Mouse (Mus musculus) CH12.LX (cell line): ENCODE data around the gene Fam117a. TPM values are rescaled to one million over a fixed set of nuclear protein-coding genes. Genes with fewer than 3 reads are reported as not detected.

Experiments used
- DNase-seq: peaks from one replicate; pipeline ENCODE4 v3.0.0-alpha.2; 2013; ENCODE audit errors: extremely low read depth
- H3K27ac ChIP-seq: 2 replicates; pipeline ENCODE4 v1.5.1; 2012; ENCODE audit warnings: low read depth, mild to moderate bottlenecking, control low read depth, moderate library complexity; ENCODE audit not compliant: insufficient read depth
- H3K27me3 ChIP-seq: replicated peaks from 2 replicates; pipeline ENCODE3; 2012; ENCODE audit warnings: inconsistent platforms
- H3K36me3 ChIP-seq, 2 experiments: replicated peaks in 1 of 2; 2 replicates each; pipeline versions ENCODE3 to v1.6.1; 2012; ENCODE audit warnings: inconsistent platforms in 1 of 2, low read length in 1 of 2, mild to moderate bottlenecking in 1 of 2, mixed read lengths in 1 of 2, moderate library complexity in 1 of 2; ENCODE audit not compliant: control insufficient read depth in 1 of 2, insufficient read depth in 1 of 2
- H3K4me1 ChIP-seq, 2 experiments: 2 replicates each; pipeline ENCODE4 v1.6.1; 2012; ENCODE audit warnings: inconsistent platforms in 1 of 2, moderate library complexity in 1 of 2; ENCODE audit not compliant: insufficient read depth in 2 of 2, control insufficient read depth in 1 of 2
- H3K4me2 ChIP-seq: 2 replicates; pipeline ENCODE4 v1.6.1; 2012; ENCODE audit warnings: low read depth, mild to moderate bottlenecking, control low read depth; ENCODE audit not compliant: poor library complexity, insufficient read depth, severe bottlenecking
- H3K4me3 ChIP-seq, 3 experiments: fragments of 150-350 bp in 1 of 3; sonication (generic) in 1 of 3; replicated peaks in 1 of 3; 2 replicates each; pipeline versions ENCODE3 to v1.5.1; 2011 to 2012; ENCODE audit warnings: low read depth in 2 of 3, low read length in 2 of 3, mild to moderate bottlenecking in 2 of 3, moderate library complexity in 2 of 3, control low read depth in 1 of 3, improper control_type of control experiment in 1 of 3, inconsistent platforms in 1 of 3, mixed read lengths in 1 of 3; ENCODE audit not compliant: poor library complexity in 1 of 3
- H3K79me2 ChIP-seq: replicated peaks from 2 replicates; pipeline ENCODE4 v1.6.1; 2012; ENCODE audit warnings: mild to moderate bottlenecking, moderate library complexity; ENCODE audit not compliant: control insufficient read depth, poor library complexity, insufficient read depth, severe bottlenecking; ENCODE audit errors: extremely low read depth
- H3K9ac ChIP-seq: 2 replicates; pipeline ENCODE4 v1.6.1; 2012; ENCODE audit warnings: low read depth, mild to moderate bottlenecking, control low read depth, moderate library complexity; ENCODE audit not compliant: insufficient read depth
- H3K9me3 ChIP-seq: replicated peaks from 2 replicates; pipeline ENCODE3; 2012; ENCODE audit warnings: low read length, inconsistent platforms, mixed read lengths
- BHLHE40 ChIP-seq: IDR thresholded peaks from 2 replicates; pipeline ENCODE4 v1.6.1; 2011; ENCODE audit warnings: mild to moderate bottlenecking, low read depth, low read length, improper control_type of control experiment
- CHD1 ChIP-seq: IDR thresholded peaks from 2 replicates; pipeline ENCODE4 v1.6.1; 2012; ENCODE audit warnings: low read depth, low read length, improper control_type of control experiment, inconsistent platforms
- CHD2 ChIP-seq: IDR thresholded peaks from 2 replicates; pipeline ENCODE4 v1.6.1; 2011; ENCODE audit warnings: low read length, improper control_type of control experiment
- CTCF ChIP-seq, 2 experiments: IDR thresholded peaks in 1 of 2; conservative IDR thresholded peaks in 1 of 2; 2 replicates each; pipeline ENCODE4 v1.5.1; 2011 to 2012; ENCODE audit warnings: low read depth in 2 of 2, low read length in 2 of 2, improper control_type of control experiment in 1 of 2, inconsistent platforms in 1 of 2, mild to moderate bottlenecking in 1 of 2, moderate library complexity in 1 of 2
- E2F4 ChIP-seq: IDR thresholded peaks from 2 replicates; pipeline ENCODE4 v1.6.1; 2011; ENCODE audit warnings: low read depth, low read length, improper control_type of control experiment; ENCODE audit not compliant: insufficient replicate concordance
- ELF1 ChIP-seq: IDR thresholded peaks from 2 replicates; pipeline ENCODE4 v1.6.1; 2014; ENCODE audit warnings: low read depth, mild to moderate bottlenecking, inconsistent platforms, low read length, improper control_type of control experiment
- EP300 ChIP-seq: IDR thresholded peaks from 2 replicates; pipeline ENCODE4 v1.6.1; 2011; ENCODE audit warnings: low read length, improper control_type of control experiment
- ETS1 ChIP-seq: conservative IDR thresholded peaks from 2 replicates; pipeline ENCODE4 v1.6.1; 2012; ENCODE audit warnings: low read depth, mild to moderate bottlenecking, inconsistent platforms, low read length, improper control_type of control experiment, moderate library complexity
- GABPA ChIP-seq: IDR thresholded peaks from 2 replicates; pipeline ENCODE4 v1.6.1; 2012; ENCODE audit warnings: low read depth, low read length, improper control_type of control experiment, inconsistent platforms; ENCODE audit not compliant: insufficient replicate concordance
- HCFC1 ChIP-seq: IDR thresholded peaks from 2 replicates; pipeline ENCODE4 v1.6.1; 2012; ENCODE audit warnings: low read depth, mild to moderate bottlenecking, inconsistent platforms, low read length, improper control_type of control experiment
- IRF4 ChIP-seq: IDR thresholded peaks from 2 replicates; pipeline ENCODE4 v1.6.1; 2014; ENCODE audit warnings: low read depth, mild to moderate bottlenecking, inconsistent platforms, low read length, improper control_type of control experiment
- JUN ChIP-seq: IDR thresholded peaks from 2 replicates; pipeline ENCODE4 v1.6.1; 2011; ENCODE audit warnings: low read depth, mild to moderate bottlenecking, low read length, improper control_type of control experiment, moderate library complexity; ENCODE audit not compliant: insufficient read depth
- JUND ChIP-seq: conservative IDR thresholded peaks from 2 replicates; pipeline ENCODE4 v1.6.1; 2011; ENCODE audit warnings: low read depth, low read length, improper control_type of control experiment
- KAT2A ChIP-seq: IDR thresholded peaks from 2 replicates; pipeline ENCODE4 v1.6.1; 2012; ENCODE audit warnings: low read length, improper control_type of control experiment, inconsistent platforms; ENCODE audit not compliant: insufficient replicate concordance
- MAFK ChIP-seq: IDR thresholded peaks from 2 replicates; pipeline ENCODE4 v1.6.1; 2011; ENCODE audit warnings: low read length, improper control_type of control experiment; ENCODE audit not compliant: insufficient replicate concordance
- MAX ChIP-seq: IDR thresholded peaks from 2 replicates; pipeline ENCODE4 v1.6.1; 2011; ENCODE audit warnings: low read length, improper control_type of control experiment
- MAZ ChIP-seq: IDR thresholded peaks from 2 replicates; pipeline ENCODE4 v1.6.1; 2012; ENCODE audit warnings: low read depth, mild to moderate bottlenecking, inconsistent platforms, low read length, improper control_type of control experiment, moderate library complexity
- MEF2A ChIP-seq: IDR thresholded peaks from 2 replicates; pipeline ENCODE4 v1.6.1; 2014; ENCODE audit warnings: low read depth, mild to moderate bottlenecking, inconsistent platforms, low read length, improper control_type of control experiment, borderline replicate concordance
- MXI1 ChIP-seq: IDR thresholded peaks from 2 replicates; pipeline ENCODE4 v1.6.1; 2011; ENCODE audit warnings: mild to moderate bottlenecking, low read depth, low read length, improper control_type of control experiment
- MYC ChIP-seq: IDR thresholded peaks from 2 replicates; pipeline ENCODE4 v1.6.1; 2011; ENCODE audit warnings: low read depth, mild to moderate bottlenecking, improper control_type of control experiment, low read length
- NELFE ChIP-seq: IDR thresholded peaks from 2 replicates; pipeline ENCODE4 v1.6.1; 2011; ENCODE audit warnings: low read depth, low read length, improper control_type of control experiment
- NRF1 ChIP-seq: IDR thresholded peaks from 2 replicates; pipeline ENCODE4 v1.6.1; 2014; ENCODE audit warnings: low read depth, mild to moderate bottlenecking, inconsistent platforms, low read length, improper control_type of control experiment, moderate library complexity
- PAX5 ChIP-seq: IDR thresholded peaks from 2 replicates; pipeline ENCODE4 v1.6.1; 2012; ENCODE audit warnings: low read length, inconsistent platforms, mixed read lengths
- POLR2A ChIP-seq: IDR thresholded peaks from 2 replicates; pipeline ENCODE4 v1.6.1; 2011; ENCODE audit warnings: low read depth, mild to moderate bottlenecking, improper control_type of control experiment, low read length
- POLR2AphosphoS2 ChIP-seq: IDR thresholded peaks from 2 replicates; pipeline ENCODE4 v1.6.1; 2011; ENCODE audit warnings: low read depth, low read length, improper control_type of control experiment
- RAD21 ChIP-seq: IDR thresholded peaks from 2 replicates; pipeline ENCODE4 v1.6.1; 2011; ENCODE audit warnings: low read depth, mild to moderate bottlenecking, low read length, improper control_type of control experiment, moderate library complexity
- RCOR1 ChIP-seq: conservative IDR thresholded peaks from 2 replicates; pipeline ENCODE4 v1.6.1; 2012; ENCODE audit warnings: low read depth, mild to moderate bottlenecking, inconsistent platforms, low read length, improper control_type of control experiment
- SIN3A ChIP-seq: IDR thresholded peaks from 2 replicates; pipeline ENCODE4 v1.6.1; 2012; ENCODE audit warnings: low read length, improper control_type of control experiment, inconsistent platforms
- SMC3 ChIP-seq: IDR thresholded peaks from 2 replicates; pipeline ENCODE4 v1.6.1; 2011; ENCODE audit warnings: low read depth, low read length, improper control_type of control experiment
- TBP ChIP-seq: conservative IDR thresholded peaks from 2 replicates; pipeline ENCODE4 v1.6.1; 2011; ENCODE audit warnings: low read depth, low read length, improper control_type of control experiment
- TCF12 ChIP-seq: IDR thresholded peaks from 2 replicates; pipeline ENCODE4 v1.6.1; 2014; ENCODE audit warnings: low read depth, mild to moderate bottlenecking, inconsistent platforms, low read length, improper control_type of control experiment
- UBTF ChIP-seq: IDR thresholded peaks from 2 replicates; pipeline ENCODE4 v1.6.1; 2012; ENCODE audit warnings: low read depth, mild to moderate bottlenecking, inconsistent platforms, low read length, improper control_type of control experiment, moderate library complexity
- USF1 ChIP-seq: IDR thresholded peaks from 2 replicates; pipeline ENCODE4 v1.6.1; 2014; ENCODE audit warnings: low read depth, mild to moderate bottlenecking, inconsistent platforms, low read length, improper control_type of control experiment
- USF2 ChIP-seq: conservative IDR thresholded peaks from 2 replicates; pipeline ENCODE4 v1.6.1; 2011; ENCODE audit warnings: low read depth, low read length, improper control_type of control experiment
- ZC3H11A ChIP-seq: IDR thresholded peaks from 2 replicates; pipeline ENCODE4 v1.6.1; 2012; ENCODE audit warnings: low read depth, mild to moderate bottlenecking, inconsistent platforms, low read length, improper control_type of control experiment
- ZKSCAN1 ChIP-seq: IDR thresholded peaks from 2 replicates; pipeline ENCODE4 v1.6.1; 2012; ENCODE audit warnings: low read depth, inconsistent platforms, low read length, improper control_type of control experiment, borderline replicate concordance
- ZMIZ1 ChIP-seq: IDR thresholded peaks from 2 replicates; pipeline ENCODE4 v1.6.1; 2012; ENCODE audit warnings: low read depth, mild to moderate bottlenecking, inconsistent platforms, low read length, improper control_type of control experiment
- ZNF384 ChIP-seq: IDR thresholded peaks from 2 replicates; pipeline ENCODE4 v1.6.1; 2012; ENCODE audit warnings: low read depth, low read length, improper control_type of control experiment, inconsistent platforms
- dilution Hi-C: fragments of 300-500 bp; cut with MboI; formaldehyde crosslinking; loops from 2 replicates; pipeline ENCODE4 v1.14.3; 2020; ENCODE audit warnings: low sequenced_read_pairs; ENCODE audit not compliant: extremely low pct_unique_long_range_greater_than_20kb, extremely low pct_ligation_motif_present
- in situ Hi-C: fragments of 300-500 bp; cut with MboI; formaldehyde crosslinking; loops from 3 replicates; pipeline ENCODE4 v1.14.3; 2019; ENCODE audit warnings: low sequenced_read_pairs, low pct_ligation_motif_present, low pct_unique_long_range_greater_than_20kb, mixed read lengths
- polyA plus RNA-seq: library from polyadenylated mRNA; unstranded; fragments of >175 nt; gene quantifications from 2 replicates; pipeline ENCODE4 v1.2.1, GENCODE M21; 2012; ENCODE audit warnings: low read depth; ENCODE audit not compliant: insufficient read length
- total RNA-seq, 2 experiments: library from RNA; depleted of rRNA; stranded (reverse); fragments of 300-350 nt in 1 of 2; fragments of >200 nt in 1 of 2; gene quantifications; 2 replicates each; pipeline ENCODE4 v1.2.3; 2012 to 2014

The Fam117a gene
- total and polyA plus RNA-seq, 3 experiments: 0.54 to 2.2 (median 0.91) TPM

- peak overlapping the region; percentile 45 to 91 (median 81) for H3K4me3 ChIP-seq
- DNase-seq: peak; percentile 76
- H3K36me3 ChIP-seq: peaks cover 7 to 26% of the 10 kb centered on the region in 2 experiments
- peak overlapping the region; percentile 60 for H3K27ac ChIP-seq
- TF ChIP-seq MXI1 (peak; percentile 71), KAT2A (no peak), ZC3H11A (no peak), MEF2A (peak; percentile 57; the same call in 1 of the 2 replicates), BHLHE40 (peak; percentile 46), RAD21 (no peak), MYC (peak; percentile 85), USF2 (no peak), ZKSCAN1 (no peak), TBP (no peak), CHD2 (no peak), JUN (no peak), NRF1 (0 out of 2 replicates have a peak, but pooled peaks have one; percentile 14), MAZ (no peak; the same call in 1 of the 2 replicates), PAX5 (no peak), ZNF384 (0 out of 2 replicates have a peak, but pooled peaks have one; percentile 11), MAFK (no peak), E2F4 (0 out of 2 replicates have a peak, but pooled peaks have one; percentile 16), CHD1 (peak; percentile 75), SIN3A (peak; percentile 80; the same call in 1 of the 2 replicates), TCF12 (0 out of 2 replicates have a peak, but pooled peaks have one; percentile 25), NELFE (peak; percentile 38; the same call in 1 of the 2 replicates), ZMIZ1 (no peak), POLR2AphosphoS2 (no peak), MAX (peak; percentile 78), CTCF (conservative IDR thresholded peaks at IDR 0.05 in 1 of 2, IDR thresholded peaks at IDR 0.05 in 1 of 2; ENCODE audit: low read depth in 2 of 2, low read length in 2 of 2) (no peak), JUND (peak; percentile 55), IRF4 (peak; percentile 93), USF1 (no peak), GABPA (no peak), POLR2A (no peak), ETS1 (peak; percentile 51; the same call in 1 of the 2 replicates), HCFC1 (no peak), SMC3 (no peak), EP300 (peak; percentile 90), ELF1 (peak; percentile 53; the same call in 1 of the 2 replicates), RCOR1 (no peak; the same call in 1 of the 2 replicates), UBTF (no peak)
- H3K27me3 ChIP-seq: peaks cover 24% of the 10 kb centered on the region
- H3K9ac ChIP-seq: peak overlapping the region; percentile 85
- peaks cover 8 to 51% of the 10 kb centered on the region in 2 experiments for H3K4me1 ChIP-seq
- H3K79me2 ChIP-seq: peaks cover 42% of the 10 kb centered on the region
- H3K4me2 ChIP-seq: peak overlapping the region; percentile 99
- in situ Hi-C loops (no loop called here), dilution Hi-C loops (no loop called here)
- H3K9me3 ChIP-seq: peaks cover 3% of the 10 kb centered on the region
Observed at GRCm38 (mm10) chr11:95415931-95416330, 79.1 kb downstream of the Fam117a start.
